Mouse (Mus musculus) erythroblast, embryonic 14.5 days (primary cell): ENCODE data around the gene Eif2b5.

Experiments
- GATA1 ChIP-seq: IDR thresholded peaks from 2 replicates; pipeline ENCODE4 v1.6.1; 2012; ENCODE audit warnings: low read length, inconsistent platforms, mixed read lengths
- TAL1 ChIP-seq: IDR thresholded peaks from 3 replicates; pipeline ENCODE4 v1.6.1; 2012; ENCODE audit warnings: low read length, inconsistent platforms, mixed read lengths

DNA sequence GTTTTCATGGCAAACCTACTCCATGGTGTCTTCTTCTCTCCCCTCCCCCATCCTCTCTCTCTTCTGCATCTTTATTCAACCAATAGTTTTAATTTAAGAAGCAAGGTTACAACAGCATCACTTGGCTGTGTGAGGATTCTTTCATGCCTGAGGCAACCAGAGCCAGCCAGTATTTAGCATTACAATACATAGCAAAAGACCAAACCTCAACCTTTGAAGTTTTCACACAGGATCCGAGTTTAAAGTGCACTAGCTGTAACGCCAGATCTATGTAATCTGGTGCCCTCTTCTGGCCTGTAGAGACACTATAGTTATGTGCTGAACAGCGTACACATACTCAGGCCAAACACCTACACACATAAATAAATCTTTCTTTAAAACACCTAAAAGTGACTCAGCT, 18.5 kb upstream of the Eif2b5 start:
- TF ChIP-seq GATA1 (no peak), TAL1 (no peak)
